Mouse (Mus musculus) olfactory bulb, adult 2 months (tissue): Measurements from ENCODE around the gene Ndufa7. TPM values are rescaled to one million over a fixed set of nuclear protein-coding genes. Genes with fewer than 3 reads are reported as not detected.

Experiments used
- H3K27ac ChIP-seq: fragments of 200-500 bp; 2 replicates; pipeline ENCODE4 v1.5.1; 2012; ENCODE audit warnings: low read depth, low read length; ENCODE audit not compliant: insufficient read depth
- H3K4me1 ChIP-seq: fragments of 200-500 bp; 2 replicates; pipeline ENCODE4 v1.6.1; 2012; ENCODE audit warnings: low read length; ENCODE audit not compliant: control insufficient read depth, insufficient read depth
- H3K4me3 ChIP-seq: fragments of 200-500 bp; 2 replicates; pipeline ENCODE4 v1.5.1; 2012; ENCODE audit warnings: mild to moderate bottlenecking, low read depth, low read length, moderate library complexity; ENCODE audit not compliant: insufficient read depth
- CTCF ChIP-seq: fragments of 200-500 bp; IDR thresholded peaks from 2 replicates; pipeline ENCODE4 v1.5.1; 2012; ENCODE audit warnings: low read depth, mild to moderate bottlenecking, low read length, moderate library complexity; ENCODE audit not compliant: insufficient read depth
- POLR2A ChIP-seq: fragments of 200-500 bp; IDR thresholded peaks from 2 replicates; pipeline ENCODE4 v1.6.1; 2012; ENCODE audit warnings: mild to moderate bottlenecking, low read depth, low read length, moderate library complexity; ENCODE audit not compliant: insufficient read depth
- WGBS: fragments of 180-500 bp; shearing (Covaris S2); methylation state at CpG from one replicate; pipeline ENCODE4 v1.1.7; 2018; 5-methylcytosine and 5-hydroxymethylcytosine counted together
- polyA plus RNA-seq: library from polyadenylated mRNA; stranded (reverse); fragments of >200 nt; gene quantifications from 2 replicates; pipeline ENCODE4 v1.2.4, GENCODE M21; 2012; ENCODE audit warnings: low replicate concordance; ENCODE audit not compliant: missing spikeins, insufficient read depth, insufficient read length

The Ndufa7 gene
- polyA plus RNA-seq, 1 experiment, result not detected

GRCm38 (mm10) chr17:33807181-33807888, 17.0 kb upstream of the Ndufa7 start:
- WGBS, result 71% methylated on average over 8 of the region's 9 CpGs
- TF ChIP-seq CTCF (no peak), POLR2A (no peak)
- H3K4me3 ChIP-seq, result no peak overlapping the region
- peaks cover 8% of the 10 kb centered on the region for H3K4me1 ChIP-seq
- H3K27ac ChIP-seq, result no peak overlapping the region

- no peak overlapping the region for H3K4me3 ChIP-seq
- H3K27ac ChIP-seq, result no peak overlapping the region
- TF ChIP-seq POLR2A, result no peak
- 48% methylated on average over 10 of the region's 10 CpGs for WGBS
- peaks cover 11% of the 10 kb centered on the region for H3K4me1 ChIP-seq
These were observed 16.2 kb upstream of the Ndufa7 start for GRCm38 (mm10) chr17:33808192-33808591.

GRCm38 (mm10) chr17:33810334-33811141, 13.8 kb upstream of the Ndufa7 start, which contains the start of gene Kank3:
Gene Kank3, plus strand, starts transcription at chr17:33810519.
- H3K4me1 ChIP-seq, result peaks cover 11% of the 10 kb centered on the region
- TF ChIP-seq CTCF (no peak), POLR2A (peak; percentile 66)
- under 1% methylated on average over 36 of the region's 36 CpGs for WGBS
- H3K4me3 ChIP-seq, result peak within 1 kb of the TSS; percentile 97
- H3K27ac ChIP-seq, result peak within 1 kb of the TSS; percentile 94

GRCm38 (mm10) chr17:33811142-33811516, 13.2 kb upstream of the Ndufa7 start:
- TF ChIP-seq POLR2A (no peak), CTCF (no peak)
- 6% methylated on average over 7 of the region's 7 CpGs for WGBS
- H3K4me3 ChIP-seq, result peak overlapping the region; percentile 97
- peaks cover 11% of the 10 kb centered on the region for H3K4me1 ChIP-seq
- H3K27ac ChIP-seq, result peak overlapping the region; percentile 94

- TF ChIP-seq POLR2A (no peak), CTCF (no peak)
- 20% methylated on average over 3 of the region's 3 CpGs for WGBS
- Histone ChIP-seq H3K27ac (peak overlapping the region; percentile 69), H3K4me3 (peak overlapping the region; percentile 27; the same call in 1 of the 2 replicates), H3K4me1 (peaks cover 17% of the 10 kb centered on the region)
These were observed 11.9 kb upstream of the Ndufa7 start for GRCm38 (mm10) chr17:33812475-33812874.

GRCm38 (mm10) chr17:33812990-33813389, 11.4 kb upstream of the Ndufa7 start:
- Histone ChIP-seq H3K4me3 (peak overlapping the region; percentile 27; the same call in 1 of the 2 replicates), H3K27ac (peak overlapping the region; percentile 69), H3K4me1 (peaks cover 22% of the 10 kb centered on the region)
- no peak for TF ChIP-seq POLR2A
- TF ChIP-seq CTCF, result no peak
- WGBS, result 46% methylated on average over 4 of the region's 4 CpGs

- 89% methylated on average over 6 of the region's 6 CpGs for WGBS
- no peak overlapping the region for H3K27ac ChIP-seq
- no peak overlapping the region for H3K4me3 ChIP-seq
- no peak for TF ChIP-seq CTCF
- H3K4me1 ChIP-seq, result peaks cover 27% of the 10 kb centered on the region
These were observed 9.0 kb upstream of the Ndufa7 start for GRCm38 (mm10) chr17:33815399-33815798.

GRCm38 (mm10) chr17:33816612-33817011, 7.8 kb upstream of the Ndufa7 start:
- peak overlapping the region; percentile 86; the same call in 1 of the 2 replicates for H3K27ac ChIP-seq
- peak overlapping the region; percentile 67 for H3K4me3 ChIP-seq
- H3K4me1 ChIP-seq, result peaks cover 19% of the 10 kb centered on the region
- 46% methylated on average over 5 of the region's 5 CpGs for WGBS
- TF ChIP-seq CTCF (no peak), POLR2A (no peak)
